Mouse (Mus musculus): ENCODE data around the gene Atp5c1. TPM values are rescaled to one million over a fixed set of nuclear protein-coding genes. Genes with fewer than 3 reads are reported as not detected.

Gene Atp5c1
- polyA plus RNA-seq (2017; shearing (Covaris generic)), result 100 to 1,000 TPM; 553 to 566 TPM

DNA sequence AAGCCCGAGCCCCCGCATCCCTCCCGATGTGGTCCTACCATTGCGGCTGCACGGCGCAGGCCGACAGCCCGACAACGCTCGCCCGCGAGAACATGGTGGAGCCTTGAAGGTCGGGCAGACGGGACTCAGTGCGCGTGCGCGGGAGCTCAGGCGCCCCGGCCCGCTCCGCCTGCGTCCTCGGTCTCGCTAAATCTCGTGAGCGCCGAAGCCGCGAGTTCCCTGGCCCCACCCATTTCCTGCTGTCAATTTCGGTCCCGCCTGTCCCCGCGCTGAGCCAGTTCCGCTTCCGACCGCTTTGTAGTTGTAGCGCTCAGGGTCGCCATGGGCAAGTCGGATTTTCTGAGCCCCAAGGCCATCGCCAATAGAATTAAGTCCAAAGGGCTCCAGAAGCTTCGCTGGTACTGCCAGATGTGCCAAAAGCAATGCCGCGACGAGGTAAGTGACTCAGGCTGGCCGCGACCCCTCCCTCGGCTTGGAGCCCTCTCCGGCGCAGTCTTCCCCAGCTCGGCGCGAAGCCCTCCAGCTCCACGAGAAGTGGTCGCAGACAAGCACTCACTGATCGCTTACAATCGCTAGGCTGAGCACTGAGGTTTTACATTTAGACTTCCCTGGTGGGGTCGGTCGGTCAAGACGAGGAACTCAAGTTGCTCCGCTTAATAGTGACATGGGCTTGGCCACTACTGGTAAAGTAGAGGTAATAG lies at the start of gene Atp5c1, which contains the start of gene Kin:
TSS of gene Atp5c1 (minus strand) at position 201 of the 701 bp plus-strand sequence.
TSS of gene Kin (plus strand) at position 284 of the 701 bp plus-strand sequence.
- ATAC-seq, result peak; percentile 98

DNA sequence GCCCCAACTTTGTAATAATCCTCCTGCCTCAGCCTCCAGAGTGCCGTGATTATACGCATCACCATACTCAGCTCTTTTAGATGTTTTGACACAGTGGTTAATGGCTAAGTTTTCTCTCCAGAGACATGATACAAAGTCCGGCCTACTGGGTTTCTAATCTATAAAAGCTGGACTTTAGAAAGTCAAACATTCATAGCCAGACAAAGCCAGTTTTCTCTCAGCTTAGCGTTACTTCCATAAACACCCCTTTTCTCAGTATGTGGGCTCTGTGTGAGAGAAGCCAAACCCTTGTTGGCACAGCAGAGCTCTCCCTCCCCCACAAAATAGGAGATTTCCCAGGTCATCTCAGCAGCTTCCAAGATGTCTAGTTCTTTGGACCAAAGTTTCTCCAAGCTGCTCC lies 48.3 kb upstream of the Atp5c1 start:
- ATAC-seq, result no peak

DNA sequence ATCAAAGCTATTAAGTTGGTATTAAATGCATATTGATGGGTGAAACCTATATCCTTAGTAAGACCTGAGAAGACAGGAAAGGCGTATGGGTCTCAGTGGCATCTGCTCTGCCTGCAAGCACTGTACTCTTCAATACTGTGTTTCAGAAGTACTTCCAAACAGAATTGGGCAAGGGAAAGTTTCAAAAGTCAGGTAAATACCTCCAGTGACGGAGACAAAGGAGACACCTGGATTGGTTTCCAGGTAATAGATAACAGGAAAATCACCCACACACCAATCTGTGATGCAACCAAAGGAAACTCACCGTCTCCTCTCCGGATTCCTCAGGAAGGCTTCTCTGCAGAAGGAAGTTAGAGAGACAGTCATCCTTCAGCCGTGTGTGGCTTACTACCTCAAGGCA lies 47.2 kb upstream of the Atp5c1 start:
- ATAC-seq, result no peak

DNA sequence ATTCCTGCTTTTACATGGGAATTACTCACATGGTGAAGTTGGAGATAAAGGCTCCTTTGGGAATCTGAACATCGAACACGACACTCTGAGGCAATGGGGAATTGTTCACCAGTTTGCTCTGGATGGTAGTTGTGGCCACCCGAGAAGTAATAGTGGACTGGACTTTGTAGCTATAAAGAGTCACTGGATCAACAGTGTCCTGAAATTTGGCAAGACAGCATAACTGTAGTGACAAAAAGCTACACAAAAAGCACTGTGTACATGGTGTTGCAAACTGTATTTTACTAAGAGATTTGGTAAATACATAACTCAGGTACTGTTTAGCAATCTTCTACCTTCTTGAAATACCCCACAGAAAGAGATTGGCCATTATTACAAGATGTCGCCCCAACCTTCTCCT lies 45.8 kb upstream of the Atp5c1 start:
- ATAC-seq, result no peak

DNA sequence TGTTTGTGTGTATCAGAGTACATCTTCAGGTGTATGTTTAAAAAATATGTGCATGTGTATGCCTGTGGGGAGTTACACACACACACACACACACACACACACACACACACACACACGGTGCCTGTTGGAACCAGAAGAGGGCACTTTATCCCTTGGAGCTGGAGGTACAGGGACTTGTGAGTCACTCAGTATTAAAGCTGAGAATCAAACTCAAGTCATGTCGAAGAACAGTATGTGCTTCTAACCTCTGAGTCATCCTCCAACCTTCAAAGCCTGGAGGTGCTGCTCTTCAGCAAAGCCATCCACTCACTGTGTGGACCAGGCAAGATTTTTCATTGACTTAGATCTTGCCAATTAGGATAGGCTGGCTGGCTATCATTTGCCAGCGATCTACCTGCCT lies 41.5 kb upstream of the Atp5c1 start:
- no peak for ATAC-seq

DNA sequence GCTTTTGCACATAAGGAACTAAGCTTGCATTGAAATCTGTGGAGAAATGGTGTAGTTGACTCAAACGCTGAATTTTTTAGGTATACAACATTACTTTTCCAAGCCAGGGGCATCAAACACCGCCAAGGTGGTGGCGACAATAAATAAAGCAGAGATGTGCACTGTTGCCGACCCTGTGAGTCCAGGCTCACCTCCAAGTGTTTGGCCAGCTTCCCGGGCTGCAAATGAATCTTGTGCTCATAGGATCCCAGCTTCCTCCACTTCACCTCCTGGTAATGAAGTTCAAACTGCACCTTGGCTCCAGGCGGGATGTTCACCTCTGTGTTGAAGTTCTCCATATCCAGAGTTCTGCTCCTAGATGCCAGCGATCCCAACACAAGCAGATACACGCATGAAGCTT lies 39.0 kb upstream of the Atp5c1 start:
- ATAC-seq, result no peak

DNA sequence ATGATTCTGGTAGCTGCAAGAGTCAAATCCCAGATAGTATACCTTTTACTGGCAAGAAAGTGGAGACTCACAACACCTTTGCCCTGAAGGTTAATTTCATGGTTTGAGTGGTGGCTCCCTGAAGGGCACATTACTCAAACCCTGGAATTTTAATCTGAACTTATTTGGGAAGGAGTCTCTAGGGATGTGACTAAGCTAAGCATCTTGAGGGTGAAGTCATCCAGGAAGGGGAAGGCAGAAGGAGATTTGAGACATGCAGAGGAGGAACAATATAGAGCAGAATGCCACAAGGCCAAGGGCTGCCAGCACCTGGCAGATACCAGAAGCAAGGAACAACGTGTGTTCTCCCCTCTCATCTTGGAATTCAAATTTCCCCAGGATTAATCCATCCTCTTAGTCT lies 38.4 kb upstream of the Atp5c1 start:
- ATAC-seq, result no peak

DNA sequence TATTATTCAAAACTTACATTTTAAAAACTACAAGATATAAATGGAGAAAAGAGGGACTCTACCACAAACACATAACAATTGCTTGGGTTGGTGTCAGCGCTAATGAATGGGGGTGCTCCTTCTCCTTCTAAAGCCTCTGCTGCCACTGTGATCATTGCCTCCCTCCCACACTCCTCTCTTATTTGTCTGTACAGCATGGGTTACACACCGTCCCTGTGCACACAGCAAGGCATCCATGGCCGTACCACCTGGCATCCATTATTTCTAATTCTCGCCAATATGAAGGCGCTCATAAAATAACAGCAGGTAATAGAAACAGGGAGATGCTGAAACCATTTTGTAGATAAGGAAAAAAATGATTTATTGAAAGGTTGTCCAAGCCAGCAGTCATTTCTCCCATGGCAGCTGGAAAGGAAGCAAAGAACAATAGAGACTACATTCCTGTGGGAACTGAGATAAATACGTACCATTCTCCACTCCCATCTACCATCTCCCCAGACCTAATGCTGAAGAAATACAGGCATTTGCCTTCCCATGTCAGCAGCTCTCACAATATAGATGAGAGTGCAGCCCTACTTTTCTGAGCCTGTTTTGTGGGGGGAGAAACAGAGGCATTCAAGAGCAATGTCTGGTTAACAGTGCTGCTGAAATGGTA lies 28.4 kb upstream of the Atp5c1 start:
- ATAC-seq, result no peak

DNA sequence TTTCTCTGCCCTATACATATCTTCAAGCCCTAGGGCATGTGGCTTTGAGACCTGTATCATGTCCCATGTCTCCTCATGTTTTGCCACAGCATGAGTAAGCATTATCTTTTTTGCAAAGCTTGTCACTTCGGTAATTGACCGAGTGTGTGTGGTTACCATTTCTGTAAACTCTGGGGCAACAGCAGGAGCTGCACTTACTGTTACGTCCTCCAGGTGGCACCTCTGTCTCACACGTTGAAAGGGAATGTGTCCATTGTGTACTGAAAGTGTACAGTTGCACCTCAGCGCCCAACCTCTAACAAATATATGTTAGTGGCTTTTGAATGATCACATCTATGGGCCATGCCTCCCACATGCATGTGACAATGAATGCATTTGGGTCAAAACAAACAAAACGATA lies 20.9 kb upstream of the Atp5c1 start:
- peak; percentile 77 for ATAC-seq

DNA sequence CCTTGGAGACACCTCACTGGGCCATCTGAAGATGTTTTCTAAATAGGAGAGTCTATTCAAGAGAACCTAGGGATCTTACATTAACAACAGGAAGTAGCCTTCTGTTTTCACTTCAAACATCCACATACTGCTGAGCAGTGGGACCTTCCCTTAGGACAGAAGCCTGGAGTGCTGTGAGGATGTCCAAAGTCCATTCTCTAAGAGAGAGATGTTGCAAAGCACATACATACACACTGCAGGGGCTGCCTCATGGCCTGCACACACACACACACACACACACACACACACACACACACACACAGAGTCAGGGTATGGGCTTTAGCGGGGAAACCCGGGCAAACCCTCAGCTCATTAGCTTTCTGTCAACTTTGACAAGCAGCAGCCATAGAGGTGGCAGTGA lies 20.2 kb upstream of the Atp5c1 start:
- no peak for ATAC-seq

DNA sequence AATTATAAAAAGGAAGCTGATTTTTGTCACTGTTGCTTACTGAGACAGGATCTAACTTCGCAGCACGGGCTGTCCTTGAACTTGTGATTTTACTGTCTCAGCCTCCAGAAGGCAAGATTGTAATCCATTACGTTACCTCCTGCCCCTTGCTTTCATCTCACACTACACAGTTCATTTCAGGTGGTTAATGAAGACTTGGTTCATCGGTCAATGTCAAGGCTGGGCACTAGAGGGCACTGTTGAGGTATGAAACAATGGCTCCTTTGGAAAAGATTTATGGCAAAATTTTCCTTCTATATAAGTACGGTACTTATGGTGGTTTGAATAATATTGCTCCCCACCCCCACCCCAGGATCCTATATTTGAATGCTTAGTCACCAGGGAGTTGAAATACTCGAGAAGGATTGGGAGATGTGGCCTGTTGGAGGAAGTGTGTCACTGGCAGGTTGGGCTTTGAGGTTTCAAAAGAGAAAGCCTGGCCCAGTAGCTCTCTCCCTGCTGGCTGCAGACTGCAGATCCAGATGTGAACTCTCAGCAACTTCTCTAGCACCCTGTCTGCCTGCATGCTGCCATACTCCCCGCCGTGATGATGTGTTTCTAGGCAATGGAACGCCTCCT lies 18.4 kb upstream of the Atp5c1 start:
- peak; percentile 60 for ATAC-seq

DNA sequence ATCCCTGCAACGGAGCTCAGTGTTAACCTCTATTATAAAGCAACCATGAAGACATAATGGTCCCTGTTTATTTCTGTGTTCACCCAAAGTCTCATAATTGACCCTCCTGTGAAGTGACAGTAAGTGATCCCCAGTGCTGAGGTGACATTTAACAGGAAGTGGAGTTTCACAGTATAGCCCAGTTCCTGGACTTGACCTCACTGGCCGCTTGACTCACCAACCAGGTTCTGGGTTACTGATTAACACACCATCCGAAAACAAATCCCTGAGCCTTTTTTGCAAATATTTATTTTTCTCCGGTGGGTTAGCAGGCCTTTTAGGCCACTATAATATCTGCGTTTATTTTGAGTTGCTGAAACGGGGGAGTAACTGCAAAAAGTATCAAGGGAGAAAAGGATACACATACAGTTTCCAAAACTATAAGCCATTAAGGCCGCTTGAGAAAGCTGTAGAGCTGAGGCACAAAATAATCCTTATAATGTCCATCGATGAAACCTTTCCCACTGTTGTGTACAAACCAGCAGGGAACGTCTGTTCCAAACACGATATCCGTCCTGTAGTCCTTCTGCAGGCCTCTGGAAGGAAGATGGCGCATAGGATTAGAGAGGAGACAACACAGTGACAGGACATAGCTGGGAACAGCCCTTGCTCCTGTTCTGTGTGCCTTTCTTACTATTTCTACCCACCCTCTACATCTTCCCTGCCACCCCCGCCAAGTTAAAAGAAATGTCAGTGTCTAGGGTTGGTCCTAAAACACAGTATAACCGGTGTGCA lies 14.2 kb upstream of the Atp5c1 start:
- ATAC-seq, result no peak

DNA sequence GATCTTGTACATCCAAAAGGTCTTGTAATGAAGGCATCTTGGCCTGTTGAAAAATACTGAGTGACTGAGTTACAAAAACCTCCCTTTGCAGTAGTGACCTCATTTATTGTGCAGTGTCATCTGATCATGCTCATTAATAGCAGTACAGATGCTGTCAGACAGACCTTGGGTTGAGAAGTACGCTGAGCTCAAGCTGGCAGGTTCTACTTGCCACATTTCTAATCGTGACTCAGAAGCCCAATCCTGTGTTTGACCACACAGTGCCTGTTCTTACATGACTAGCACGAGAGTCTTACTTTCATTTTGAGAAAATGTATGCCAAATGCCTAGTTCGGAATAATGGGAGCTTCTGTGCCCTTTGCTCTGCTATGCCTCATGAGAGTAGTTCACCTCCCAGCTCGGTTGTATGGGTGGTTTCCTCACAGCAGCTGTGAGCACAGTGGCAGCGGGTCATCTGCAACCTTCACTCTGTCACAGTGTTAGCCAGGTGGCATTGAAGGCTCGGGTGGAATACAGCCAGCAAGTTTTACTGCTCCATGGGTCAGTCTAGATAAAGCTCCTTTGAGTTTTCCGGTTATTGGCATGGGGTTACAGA lies 7.0 kb upstream of the Atp5c1 start:
- ATAC-seq, result no peak

DNA sequence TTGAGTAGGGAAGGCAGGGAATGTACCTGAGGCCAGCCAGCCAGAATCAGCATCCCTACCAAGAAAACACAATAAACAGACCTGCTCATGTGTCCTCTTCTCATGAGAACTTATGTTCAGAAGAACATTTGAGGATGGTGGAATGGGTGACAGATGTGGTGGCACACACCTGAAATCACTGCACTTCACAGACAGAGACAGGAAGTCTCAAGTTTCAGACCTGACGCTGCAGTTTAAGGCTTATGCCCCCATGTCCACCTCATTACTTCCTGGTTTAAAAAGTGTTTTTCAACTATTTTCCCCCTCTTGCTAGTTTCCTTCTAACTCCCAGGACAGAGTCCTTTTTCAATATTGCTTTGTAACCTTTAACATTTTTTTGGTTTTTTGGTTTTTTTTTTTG lies 2.4 kb upstream of the Atp5c1 start:
- ATAC-seq, result no peak

DNA sequence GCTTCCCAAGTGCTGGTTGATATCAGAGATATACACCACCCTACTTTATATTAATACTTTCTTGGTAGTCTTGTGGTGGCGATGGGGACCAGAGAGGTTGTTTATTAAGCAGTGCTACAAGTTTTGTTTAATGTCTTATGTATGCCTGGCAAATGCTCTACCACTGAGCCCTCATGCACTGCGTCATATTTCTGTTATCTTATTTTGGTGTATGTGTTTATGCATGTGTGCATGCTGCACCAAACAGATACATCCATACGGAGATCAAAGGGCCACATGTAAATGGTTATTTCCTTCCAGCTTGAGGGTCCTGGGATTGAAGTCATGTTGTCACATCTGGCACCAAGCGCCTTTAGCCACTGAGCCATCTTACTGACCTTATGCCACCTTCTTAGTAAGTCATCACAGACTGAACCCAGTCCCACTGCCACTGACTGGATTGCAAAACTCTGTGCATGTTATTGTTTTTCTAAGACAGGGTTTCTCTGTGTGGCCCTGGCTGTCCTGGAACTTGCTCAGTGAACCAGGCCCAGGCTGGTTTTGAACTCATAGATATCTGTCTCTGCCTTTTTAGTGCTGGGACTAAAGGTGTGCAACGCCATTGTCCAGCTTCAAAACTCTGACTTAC lies 1.3 kb upstream of the Atp5c1 start:
- ATAC-seq, result no peak

DNA sequence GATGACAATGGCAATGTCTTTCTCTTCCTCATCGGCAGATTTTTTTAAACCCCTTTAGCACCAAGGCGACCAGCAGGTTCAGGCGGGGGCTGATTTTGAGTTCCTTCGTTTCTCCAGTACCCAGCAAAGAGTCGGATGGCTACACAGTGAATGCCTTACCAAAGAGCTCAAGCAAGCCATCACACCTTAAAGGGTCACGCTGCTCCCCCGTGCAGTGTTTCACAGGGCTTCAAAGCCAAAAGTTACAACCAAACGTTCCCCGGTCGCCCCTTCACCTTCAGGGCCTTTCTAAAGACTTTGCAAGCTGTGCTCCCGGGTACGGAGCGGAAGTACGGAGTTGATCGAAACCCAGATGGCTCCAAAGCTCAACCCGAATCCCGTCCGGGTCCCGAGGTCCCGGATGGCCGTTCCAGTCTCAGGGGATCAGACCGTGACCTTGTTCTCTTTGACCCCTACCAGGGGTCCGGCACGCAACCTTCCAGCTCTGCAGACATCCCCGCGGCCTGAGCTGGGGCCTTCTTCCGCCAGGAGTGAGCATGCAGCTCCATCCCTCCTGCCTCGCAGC lies 483 bp downstream of the Atp5c1 start:
- peak; percentile 55 for ATAC-seq

DNA sequence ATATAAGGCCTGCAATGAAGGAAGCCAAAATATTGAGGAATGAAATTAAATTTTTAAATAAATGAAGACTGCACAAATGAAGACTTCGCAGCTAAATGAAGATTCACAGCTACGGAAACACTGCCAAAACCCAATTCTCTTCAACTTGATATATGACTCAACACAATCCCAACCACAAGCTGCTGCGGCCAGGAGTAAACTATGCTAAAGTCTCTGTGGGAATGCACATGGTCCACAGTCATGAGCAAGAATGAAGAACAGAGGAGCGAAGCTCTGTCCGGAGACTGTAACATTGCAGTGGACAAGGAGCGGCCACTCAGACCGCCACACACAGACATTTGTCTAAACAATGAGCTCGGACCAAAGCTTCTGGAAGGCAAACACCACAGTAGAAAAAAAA lies 3.6 kb downstream of the Atp5c1 start:
- ATAC-seq, result no peak

DNA sequence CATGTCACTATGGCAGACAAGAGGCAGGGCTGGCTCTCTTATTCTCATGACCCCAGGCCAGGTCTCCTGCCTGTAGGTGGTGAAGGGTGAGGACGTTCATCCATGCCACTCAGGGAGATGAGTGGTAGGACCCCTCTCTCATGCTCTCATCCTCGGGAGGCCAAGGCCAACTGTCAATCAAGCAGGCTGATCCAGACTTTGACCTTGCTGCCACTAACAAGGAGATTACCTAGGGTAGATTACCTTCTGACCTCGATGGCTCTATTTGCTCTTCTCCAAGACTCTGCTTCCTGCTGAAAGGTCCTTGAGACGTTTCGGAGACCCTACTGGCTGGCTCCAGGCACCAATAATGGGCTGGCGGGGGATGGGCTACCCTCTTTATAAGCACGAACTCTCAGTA lies 5.8 kb downstream of the Atp5c1 start:
- ATAC-seq, result no peak

DNA sequence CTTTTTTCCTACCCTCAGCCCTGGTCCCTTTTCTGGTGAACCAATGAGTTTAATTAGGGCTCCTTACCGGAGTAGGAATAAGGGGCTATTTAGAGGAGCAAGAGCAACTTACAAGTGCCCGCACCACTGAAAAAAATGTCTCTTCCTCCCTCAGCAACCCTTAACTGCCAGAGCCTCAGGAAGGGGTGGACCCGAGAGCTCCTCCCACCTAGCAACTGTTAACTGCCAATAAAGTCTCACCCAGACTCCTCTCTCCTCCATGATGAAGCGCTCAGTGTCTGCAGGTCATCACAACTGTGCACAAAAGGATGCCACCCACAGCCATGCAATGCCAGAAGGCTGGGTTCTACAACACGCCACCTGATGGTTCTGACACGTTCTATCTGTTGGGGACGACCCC lies 8.6 kb downstream of the Atp5c1 start:
- no peak for ATAC-seq

DNA sequence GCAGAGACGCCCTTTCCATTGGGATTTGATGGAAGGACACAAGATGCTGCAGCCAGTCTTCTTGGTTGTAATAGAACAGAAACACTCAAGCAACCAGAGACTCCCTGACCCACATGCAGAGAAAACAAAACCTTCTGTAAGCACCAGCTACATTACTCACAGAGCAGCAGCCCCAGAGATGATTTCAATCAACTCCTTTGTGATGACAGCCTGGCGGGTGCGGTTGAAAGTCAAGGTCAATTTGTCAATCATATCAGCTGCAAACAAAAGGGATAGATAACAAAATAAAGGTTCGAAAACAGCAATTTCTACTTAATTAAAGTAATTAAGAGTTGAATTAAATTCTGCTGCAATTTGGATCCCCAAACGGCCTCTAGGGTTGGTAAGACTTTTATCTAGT lies 21.5 kb downstream of the Atp5c1 start:
- ATAC-seq, result no peak

DNA sequence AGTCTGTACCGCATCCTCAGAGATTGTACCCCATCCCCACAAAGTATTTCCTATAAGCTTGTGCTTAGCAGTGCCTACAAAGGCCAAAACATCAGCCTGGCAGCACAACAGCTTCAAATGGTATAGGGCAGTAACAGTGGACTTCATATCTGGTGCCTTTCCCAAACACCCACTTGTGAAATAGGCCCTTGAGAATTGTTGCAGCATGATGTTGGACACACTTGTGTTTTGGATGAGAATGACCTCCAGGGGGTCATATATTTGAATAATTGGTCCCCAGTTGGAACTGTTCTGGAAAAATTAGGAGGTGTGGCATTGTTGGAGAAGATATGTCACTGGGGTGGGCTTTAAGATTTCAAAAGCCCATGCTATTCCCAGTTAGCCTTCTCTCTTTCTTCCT lies 28.3 kb downstream of the Atp5c1 start:
- no peak for ATAC-seq

DNA sequence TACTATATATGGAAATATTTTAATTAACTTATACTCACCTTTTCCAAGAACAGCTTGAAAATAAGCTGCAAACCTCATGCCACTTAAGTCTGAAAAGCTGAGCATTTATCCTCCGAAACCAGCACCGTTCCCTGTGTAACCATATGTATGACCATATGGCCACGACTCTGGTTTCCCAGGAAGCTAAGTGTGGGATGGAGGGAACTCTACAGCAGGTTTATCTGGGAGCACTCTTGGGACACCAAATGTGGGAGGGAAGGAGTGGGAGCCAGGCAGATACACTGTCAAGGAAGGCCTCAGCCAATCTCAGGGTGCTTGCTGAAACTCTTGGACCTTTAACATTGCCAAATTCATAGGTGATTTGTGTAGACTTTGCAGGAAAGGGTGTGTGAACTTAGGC lies 29.4 kb downstream of the Atp5c1 start:
- ATAC-seq, result no peak

Measured in CD4-positive, CD25-positive, alpha-beta regulatory T cell, adult 4 months (primary cell).